In the genomic region with DNA sequence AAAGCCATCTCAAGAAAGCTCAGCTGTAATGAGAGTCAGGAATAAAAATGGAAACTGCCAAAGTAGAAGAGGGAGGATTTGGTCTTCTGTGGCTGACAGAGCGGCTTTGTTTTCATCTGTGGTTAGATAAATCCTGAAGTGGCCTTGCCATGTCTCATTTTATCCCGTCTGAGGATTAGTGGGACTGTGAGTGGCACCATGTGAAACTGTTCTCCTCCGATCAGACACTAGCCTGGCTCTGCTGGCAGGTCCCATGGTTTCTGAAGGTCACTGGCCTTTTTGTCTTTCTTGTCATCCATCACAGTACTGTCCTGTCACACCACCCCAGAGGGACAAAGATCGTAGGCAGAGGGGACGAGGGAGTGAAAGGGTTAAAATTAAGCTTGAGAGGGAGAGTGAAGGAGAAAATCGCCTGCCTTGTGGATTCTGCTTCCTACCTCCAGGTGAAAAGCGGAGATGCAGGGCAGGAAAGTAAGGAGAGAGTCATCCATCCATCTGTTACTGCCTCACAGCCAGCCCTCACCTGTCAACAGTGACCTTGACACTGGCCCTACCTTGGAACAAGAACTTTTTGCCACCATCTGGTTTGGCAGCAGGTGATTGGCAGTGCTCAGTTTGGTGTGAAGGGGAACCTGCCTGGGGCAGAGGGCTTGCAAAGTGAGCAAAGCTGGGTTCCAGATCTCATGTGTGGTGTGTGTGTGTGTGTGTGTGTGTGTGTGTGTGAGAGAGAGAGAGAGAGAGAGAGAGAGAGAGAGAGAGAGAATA, we compare ENCODE assay signal across 19 mouse cellular contexts.
DNase-seq lines count a peak whose midpoint lies in the region; ATAC-seq and TF ChIP-seq lines count a peak whose summit lies in the region.
"Had no signal": no experiment of that assay in that cellular context is flagged by ENCODE, and none has a peak within 500 bp of the region (broad histone marks: within the 10 kb centered on the region; RNA-seq: fewer than 3 reads in every experiment).

No protein-coding gene starts in this region.

- H3K36me3 ChIP-seq in hindbrain, postnatal 0 days (ENCODE audit: insufficient read depth, low read length): no peaks in the 10 kb centered on the region
- no peaks in the 10 kb centered on the region for H3K36me3 ChIP-seq in hindbrain, embryonic 10.5 days
- H3K36me3 ChIP-seq: embryonic facial prominence, embryonic 12.5 days; forebrain, embryonic 15.5 days; G1E; heart, embryonic 15.5 days; midbrain, embryonic 15.5 days; neural tube, embryonic 15.5 days had no signal

- H3K27me3 ChIP-seq in hindbrain, postnatal 0 days (ENCODE audit: insufficient read depth, low read length): no peaks in the 10 kb centered on the region
- H3K27me3 ChIP-seq in hindbrain, embryonic 10.5 days (ENCODE audit: insufficient read depth, poor library complexity, severe bottlenecking): peaks cover 11% of the 10 kb centered on the region; the same call in 1 of the 2 replicates
- H3K27me3 ChIP-seq: embryonic facial prominence, embryonic 12.5 days; forebrain, embryonic 15.5 days; midbrain, embryonic 15.5 days; neural tube, embryonic 15.5 days had no signal

- no peak overlapping the region for H3K4me3 ChIP-seq in hindbrain, postnatal 0 days (ENCODE audit: low read length)
- no peak overlapping the region for H3K4me3 ChIP-seq in hindbrain, embryonic 10.5 days
- H3K4me3 ChIP-seq: embryonic facial prominence, embryonic 12.5 days; forebrain, embryonic 15.5 days; heart, embryonic 15.5 days; midbrain, embryonic 15.5 days; neural tube, embryonic 15.5 days had no signal

- DNase-seq in hindbrain, postnatal 0 days (ENCODE audit: low spot score): peak; percentile 23
- DNase-seq in hindbrain, embryonic 10.5 days (ENCODE audit: low spot score): no peak
- peak; percentile 60 for DNase-seq in adrenal gland, adult 8-10 months
- DNase-seq in cerebellum, adult 11-12 months: peak; percentile 57
- peak; percentile 63 to 80 for DNase-seq in cerebellum, postnatal 14 days
- DNase-seq in urinary bladder, postnatal 4 days (ENCODE audit: low spot score in 2 of 2): no peak
- no peak for DNase-seq in embryo, embryonic 10.5 days (ENCODE audit: low spot score)
- DNase-seq: gastrocnemius, postnatal 25 days; kidney, adult 18-20 months; liver; lung, postnatal 10 days; thymus, postnatal 14 days had no signal

- 0 out of 2 replicates have a peak overlapping the region, but pooled peaks have one; percentile 45 for H3K27ac ChIP-seq in hindbrain, postnatal 0 days
- no peak overlapping the region for H3K27ac ChIP-seq in hindbrain, embryonic 10.5 days
- H3K27ac ChIP-seq: embryonic facial prominence, embryonic 12.5 days; forebrain, embryonic 15.5 days; heart, embryonic 15.5 days; kidney, postnatal 0 days; midbrain, embryonic 15.5 days; neural tube, embryonic 15.5 days had no signal

- peaks cover 32% of the 10 kb centered on the region for H3K4me1 ChIP-seq in hindbrain, postnatal 0 days (ENCODE audit: insufficient read depth, low read length)
- H3K4me1 ChIP-seq in hindbrain, embryonic 10.5 days (replicated peaks): peaks cover 56% of the 10 kb centered on the region
- H3K4me1 ChIP-seq: heart, embryonic 15.5 days had no signal

- TF ChIP-seq CTCF in hindbrain, postnatal 0 days (IDR thresholded peaks at IDR 0.05; ENCODE audit: low read depth): no peak; the same call in 1 of the 2 replicates

- ATAC-seq in hindbrain, postnatal 0 days: no peak
- ATAC-seq: forebrain, embryonic 15.5 days; midbrain, embryonic 15.5 days had no signal

- H3K9ac ChIP-seq in hindbrain, postnatal 0 days (replicated peaks; ENCODE audit: low read length): no peak overlapping the region
- H3K9ac ChIP-seq: embryonic facial prominence, embryonic 12.5 days; forebrain, embryonic 15.5 days; heart, embryonic 15.5 days; midbrain, embryonic 15.5 days; neural tube, embryonic 15.5 days had no signal

- H3K9me3 ChIP-seq in hindbrain, postnatal 0 days (ENCODE audit: low read length): no peaks in the 10 kb centered on the region
- H3K9me3 ChIP-seq in hindbrain, embryonic 10.5 days: no peaks in the 10 kb centered on the region
- H3K9me3 ChIP-seq: embryonic facial prominence, embryonic 12.5 days; forebrain, embryonic 15.5 days; G1E; heart, embryonic 15.5 days; midbrain, embryonic 15.5 days; neural tube, embryonic 15.5 days had no signal

- H3K4me2 ChIP-seq in hindbrain, postnatal 0 days (ENCODE audit: low read depth, low read length): no peak overlapping the region
- H3K4me2 ChIP-seq: embryonic facial prominence, embryonic 12.5 days; forebrain, embryonic 15.5 days; heart, embryonic 15.5 days; midbrain, embryonic 15.5 days; neural tube, embryonic 15.5 days had no signal

- WGBS in hindbrain, postnatal 0 days: 45% methylated on average over 7 of the region's 7 CpGs
- 57% methylated on average over 7 of the region's 7 CpGs for WGBS in hindbrain, embryonic 10.5 days

Comparison
In these comparisons a context has a peak if more than half of its experiments do, and no peak if none do; other contexts are left out.
1. DNase-seq: peak in hindbrain, postnatal 0 days (single experiment), adrenal gland, adult 8-10 months (single experiment), cerebellum, adult 11-12 months (single experiment) and cerebellum, postnatal 14 days (2 of 2); none in hindbrain, embryonic 10.5 days (single experiment), urinary bladder, postnatal 4 days (0 of 2) and embryo, embryonic 10.5 days (single experiment).